Mouse (Mus musculus) left cerebral cortex, adult 18-20 months (tissue): Measurements from ENCODE around the gene Gm49368. TPM values are rescaled to one million over a fixed set of nuclear protein-coding genes. Genes with fewer than 3 reads are reported as not detected.

Source experiments
- DNase-seq, 2 experiments: peaks; one replicate each; pipeline ENCODE4 v3.0.0; 2021 to 2022; ENCODE audit warnings: low spot score in 2 of 2, mixed read lengths in 1 of 2
- total RNA-seq, 2 experiments: library from RNA; stranded (reverse); gene quantifications; 2 replicates each; pipeline ENCODE4 v1.2.3; 2021

Gm49368 gene
- total RNA-seq, 2 experiments from 2014 or later = not detected

DNA sequence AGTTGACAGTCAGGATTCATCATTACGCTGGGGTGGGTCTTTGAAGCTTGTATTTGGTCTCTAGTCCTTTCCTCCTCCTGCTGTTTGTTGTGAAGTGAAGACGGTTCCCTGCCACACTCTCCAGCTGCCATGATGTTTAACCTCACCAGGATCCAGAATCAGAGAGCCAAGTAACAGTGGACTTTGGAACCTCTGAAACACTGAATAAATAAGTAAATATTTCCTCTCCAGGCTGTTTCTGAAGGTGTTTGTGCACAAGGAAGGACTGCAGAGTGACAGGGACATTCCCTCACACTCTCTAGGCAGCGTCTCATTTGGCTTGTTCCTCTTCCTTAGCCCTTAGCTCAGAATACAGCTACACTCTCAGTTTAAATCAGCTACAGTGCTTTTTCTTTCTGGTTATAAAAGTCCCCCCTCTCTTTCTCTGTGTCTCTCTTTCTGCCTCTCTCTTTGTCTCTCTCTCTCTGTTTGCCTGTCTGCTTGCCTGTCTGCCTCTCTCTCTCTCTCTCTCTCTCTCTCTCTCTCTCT, 5.5 kb upstream of the Gm49368 start:
- DNase-seq = no peak

DNA sequence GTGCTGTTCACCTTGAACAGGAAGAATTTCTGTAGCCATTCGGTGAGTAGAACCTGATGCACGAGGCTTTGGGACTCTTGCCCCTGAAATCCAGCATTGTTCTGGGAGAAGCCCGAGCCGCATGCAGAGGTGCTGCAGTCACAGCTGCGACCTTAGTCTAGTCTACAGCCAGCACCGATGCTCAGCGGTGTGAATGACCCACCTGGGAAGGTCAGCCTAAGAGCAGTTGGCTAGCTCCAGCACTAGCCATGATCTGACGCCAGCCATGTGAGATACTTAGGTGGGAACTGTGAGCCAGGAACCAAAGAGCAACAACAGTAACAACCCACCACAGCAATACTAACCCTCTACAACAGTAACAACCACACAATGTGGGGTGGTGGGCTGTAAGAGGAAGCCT, 4.6 kb upstream of the Gm49368 start:
- DNase-seq = no peak

GRCm38 (mm10) chr7:128058576-128058975, 3.9 kb upstream of the Gm49368 start:
- DNase-seq = no peak

DNA sequence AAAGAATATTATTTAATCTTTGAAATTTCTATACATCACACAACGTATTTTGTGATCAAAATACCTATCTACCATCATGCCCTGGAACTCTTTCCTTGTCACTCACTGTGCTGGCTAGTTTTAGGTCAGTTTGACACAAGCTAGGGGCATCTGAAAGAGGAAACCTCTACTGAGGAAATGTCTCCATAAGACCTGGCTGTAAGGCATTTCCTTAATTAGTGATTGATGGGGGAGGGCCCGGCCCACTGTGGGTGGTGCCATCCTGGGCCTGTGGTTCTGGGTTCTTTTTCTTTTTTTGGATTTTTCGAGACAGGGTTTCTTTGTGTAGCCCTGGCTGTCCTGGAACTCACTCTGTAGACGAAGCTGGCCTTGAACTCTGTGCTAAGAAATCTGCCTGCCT, 3.4 kb upstream of the Gm49368 start:
- DNase-seq = no peak

GRCm38 (mm10) chr7:128063211-128063781, 813 bp downstream of the Gm49368 start:
- no peak for DNase-seq

GRCm38 (mm10) chr7:128065547-128065946, 3.1 kb downstream of the Gm49368 start:
- no peak for DNase-seq

- DNase-seq = no peak
These were observed 5.4 kb downstream of the Gm49368 start for GRCm38 (mm10) chr7:128067847-128068246.

DNA sequence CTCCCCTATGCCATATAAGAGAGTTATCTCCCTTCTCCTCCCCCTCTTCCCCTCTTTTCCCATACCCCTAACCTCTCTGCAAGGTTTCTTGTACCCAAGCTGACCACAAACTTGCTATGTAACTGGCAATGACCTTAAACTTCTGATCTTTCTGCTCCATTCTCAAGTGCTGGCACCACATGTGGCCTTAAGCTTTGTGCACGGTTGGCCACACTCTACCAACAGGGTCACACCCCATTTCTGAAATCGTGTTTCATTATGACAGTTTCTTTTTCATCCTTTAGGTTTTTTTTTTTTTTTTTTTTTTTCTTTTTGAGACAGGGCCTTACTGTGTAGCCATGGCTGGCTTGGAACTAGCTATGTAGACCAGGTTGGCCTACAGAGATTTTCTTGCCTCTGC, 7.4 kb downstream of the Gm49368 start:
- DNase-seq = no peak

GRCm38 (mm10) chr7:128071816-128072215, 9.3 kb downstream of the Gm49368 start:
- DNase-seq = no peak

GRCm38 (mm10) chr7:128080012-128080411, 17.5 kb downstream of the Gm49368 start:
- DNase-seq = no peak

- DNase-seq = no peak
These were observed 26.7 kb downstream of the Gm49368 start for GRCm38 (mm10) chr7:128089141-128089540.

DNA sequence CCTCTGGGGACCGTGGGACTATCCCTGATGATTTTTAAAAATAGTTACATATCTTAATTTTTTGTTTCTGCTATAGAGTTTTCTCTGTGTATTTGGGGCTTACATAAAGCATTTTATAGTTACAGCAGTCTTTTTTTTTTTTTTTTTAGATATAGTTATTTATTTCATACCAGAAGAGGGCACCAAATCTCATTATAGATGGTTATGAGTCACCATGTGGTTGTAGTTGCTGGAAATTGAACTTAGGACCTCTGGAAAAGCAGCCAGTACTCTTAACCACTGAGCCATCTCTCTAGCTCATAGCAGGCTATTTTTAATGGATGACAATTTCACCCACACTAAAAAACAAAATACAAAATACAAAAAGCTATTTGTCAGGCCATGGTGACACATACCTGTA, 35.7 kb downstream of the Gm49368 start:
- DNase-seq = no peak

DNA sequence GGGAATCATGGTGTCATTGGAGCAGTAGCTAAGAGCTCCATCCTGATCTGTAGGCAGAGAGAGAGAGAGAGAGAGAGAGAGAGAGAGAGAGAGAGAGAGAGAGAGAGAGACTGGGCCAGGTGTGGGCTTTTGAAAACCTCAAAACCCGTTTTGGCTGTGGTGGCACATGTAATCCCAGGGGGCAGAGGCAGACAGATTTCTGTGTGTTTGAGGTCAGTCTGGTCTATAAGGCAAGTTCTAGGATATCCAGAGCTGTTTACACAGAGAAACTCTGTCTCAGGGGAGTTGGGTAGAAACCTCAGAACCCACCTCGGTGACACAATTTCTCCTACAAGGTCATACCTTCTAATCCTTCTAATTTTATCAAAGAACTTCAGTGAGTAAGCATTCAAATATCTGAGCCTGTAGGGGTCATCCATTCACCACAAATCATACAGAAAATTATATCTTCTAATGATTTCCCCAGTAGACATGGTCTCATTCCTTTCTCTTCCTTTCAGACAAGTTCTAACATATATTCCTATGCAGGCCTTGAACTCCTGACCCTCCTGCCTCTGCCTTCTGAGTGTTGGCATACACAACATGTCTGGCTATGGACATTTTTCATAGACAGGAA, 38.4 kb downstream of the Gm49368 start:
- no peak for DNase-seq

GRCm38 (mm10) chr7:128105246-128105645, 42.8 kb downstream of the Gm49368 start:
- peak in 1 of 2 experiments; percentile 7 for DNase-seq

DNA sequence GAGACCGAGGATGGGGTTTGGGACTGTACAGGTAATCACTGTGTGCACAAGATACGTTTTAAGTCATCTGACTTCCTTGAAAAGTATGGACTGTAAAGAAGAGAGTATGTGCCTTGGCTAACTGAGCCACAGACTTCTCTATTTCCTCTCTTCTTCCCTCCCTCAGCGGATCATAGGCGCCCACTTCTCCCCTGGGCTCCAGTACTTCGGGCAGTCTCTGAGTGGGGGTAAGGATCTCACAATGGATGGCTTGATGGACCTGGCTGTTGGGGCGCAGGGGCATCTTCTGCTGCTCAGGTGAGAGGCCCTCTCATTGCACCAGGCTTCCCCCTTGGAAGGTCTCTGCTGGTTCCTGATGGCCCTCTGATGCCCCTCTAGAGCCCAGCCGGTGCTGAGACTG, 45.0 kb downstream of the Gm49368 start:
- DNase-seq = no peak

DNA sequence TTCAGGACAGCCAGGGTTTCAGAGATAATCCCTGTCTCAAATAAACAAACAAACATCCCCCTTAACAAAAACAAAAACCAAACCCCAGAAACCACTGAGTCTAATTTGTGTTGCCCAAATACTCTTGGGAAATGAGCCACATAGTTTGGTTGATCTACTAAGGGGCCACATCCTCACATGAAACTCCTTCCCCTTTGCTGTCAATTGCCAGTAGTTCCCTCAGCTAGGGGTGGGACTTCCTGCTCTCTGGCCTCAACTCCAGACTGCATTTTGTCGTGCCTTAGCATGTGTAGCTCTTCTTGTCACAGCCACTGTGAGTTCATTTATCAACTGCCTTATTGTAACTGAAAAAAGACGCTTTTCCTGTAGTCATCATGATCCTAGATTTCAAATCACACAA, 47.8 kb downstream of the Gm49368 start:
- no peak for DNase-seq

DNA sequence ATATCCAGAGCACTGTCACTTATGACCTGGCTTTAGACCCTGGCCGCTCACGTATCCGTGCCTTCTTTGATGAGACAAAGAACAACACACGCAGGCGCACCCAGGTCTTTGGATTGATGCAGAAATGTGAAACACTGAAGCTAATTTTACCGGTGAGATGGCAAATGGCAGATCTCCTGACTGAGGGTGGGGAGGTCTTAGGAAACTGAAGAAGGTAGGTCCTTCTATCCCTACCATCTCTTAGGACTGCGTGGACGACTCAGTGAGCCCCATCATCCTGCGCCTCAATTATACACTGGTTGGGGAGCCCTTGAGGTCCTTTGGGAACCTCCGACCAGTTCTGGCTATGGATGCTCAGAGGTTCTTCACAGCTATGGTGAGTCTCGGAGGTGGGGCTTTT, 49.6 kb downstream of the Gm49368 start:
- DNase-seq = no peak

DNA sequence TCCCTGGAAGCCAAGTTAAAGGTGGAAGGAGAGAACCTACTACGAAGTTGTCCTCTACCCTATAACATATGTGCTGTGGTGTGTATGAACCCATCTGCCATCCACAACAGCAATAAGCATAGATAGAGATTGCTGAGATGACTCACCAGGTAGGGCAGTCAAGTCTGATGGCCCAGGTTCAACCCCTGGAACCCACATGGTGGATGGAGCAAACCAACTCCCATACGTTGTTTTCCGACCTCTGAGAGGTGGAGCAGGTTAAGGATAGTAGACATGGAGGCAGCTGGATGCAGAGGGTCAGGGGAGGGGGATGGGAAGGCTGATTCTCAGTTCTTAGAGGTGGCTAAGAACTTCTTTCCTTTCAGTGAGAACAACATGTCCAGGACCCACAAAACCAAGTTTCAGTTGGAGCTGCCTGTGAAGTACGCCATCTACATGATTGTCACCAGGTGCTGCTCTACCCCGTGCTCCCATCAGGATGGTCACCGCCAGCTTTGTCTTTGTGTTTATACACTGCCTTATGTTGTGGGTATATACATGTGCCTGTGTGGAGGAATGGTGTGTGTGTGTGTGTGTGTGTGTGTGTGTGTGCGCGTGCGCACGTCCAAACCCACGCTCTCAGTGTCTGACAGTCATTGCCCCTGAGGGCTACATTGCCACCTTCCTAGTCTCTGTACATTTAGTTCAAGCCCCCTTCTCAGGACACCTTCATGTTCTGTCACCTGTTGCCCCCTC, 52.1 kb downstream of the Gm49368 start:
- DNase-seq = no peak

DNA sequence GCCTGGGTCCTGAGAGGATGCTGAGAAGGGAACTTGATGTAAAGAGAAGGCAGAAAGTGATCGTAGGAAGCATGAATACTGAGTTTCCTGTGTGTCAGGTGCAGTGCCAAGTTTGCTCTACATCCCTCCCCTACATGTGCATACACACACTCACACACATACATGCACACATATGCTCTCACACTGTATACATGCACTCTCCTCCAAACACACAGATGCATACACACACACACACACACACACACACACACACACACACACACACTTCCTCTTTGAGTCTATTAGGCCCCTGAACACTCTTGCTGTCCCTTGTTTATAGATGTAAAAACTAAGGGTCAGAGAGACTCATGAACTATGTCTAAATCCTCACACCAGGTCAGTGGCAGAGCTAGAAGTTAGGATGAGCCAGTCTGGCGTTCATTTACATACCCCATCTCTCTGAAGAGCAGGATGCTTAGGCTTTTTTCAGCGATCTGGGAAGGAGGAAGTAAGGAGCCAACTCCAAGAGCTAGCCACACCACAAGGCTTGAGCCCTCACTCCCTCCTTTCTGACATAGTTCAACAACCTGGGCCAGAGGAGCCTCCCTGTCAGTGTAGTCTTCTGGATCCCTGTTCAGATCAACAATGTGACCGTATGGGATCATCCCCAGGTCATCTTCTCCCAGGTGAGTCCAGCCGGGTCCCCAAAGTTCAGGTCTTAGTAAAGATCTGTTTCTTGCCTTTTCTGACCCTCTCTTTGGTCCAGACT, 52.9 kb downstream of the Gm49368 start:
- DNase-seq = no peak

DNA sequence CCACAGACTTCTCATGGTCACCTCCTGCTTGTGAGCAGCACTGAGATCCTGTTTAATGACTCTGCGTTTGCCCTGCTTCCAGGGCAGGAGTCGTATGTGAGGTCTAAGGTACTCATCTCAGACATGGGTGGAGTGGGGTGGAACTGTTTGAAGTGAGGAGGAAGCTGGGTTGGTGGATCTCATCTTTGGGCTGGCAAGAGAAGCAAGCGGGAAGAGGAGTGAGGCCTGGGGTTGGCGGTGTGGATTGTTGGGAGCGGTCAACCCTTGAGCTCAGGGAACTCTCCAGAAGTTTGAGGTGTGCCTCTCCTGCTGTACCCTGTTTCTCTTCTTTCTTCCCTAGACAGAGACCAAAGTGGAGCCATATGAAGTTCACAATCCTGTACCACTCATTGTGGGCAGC, 53.9 kb downstream of the Gm49368 start:
- DNase-seq = no peak

DNA sequence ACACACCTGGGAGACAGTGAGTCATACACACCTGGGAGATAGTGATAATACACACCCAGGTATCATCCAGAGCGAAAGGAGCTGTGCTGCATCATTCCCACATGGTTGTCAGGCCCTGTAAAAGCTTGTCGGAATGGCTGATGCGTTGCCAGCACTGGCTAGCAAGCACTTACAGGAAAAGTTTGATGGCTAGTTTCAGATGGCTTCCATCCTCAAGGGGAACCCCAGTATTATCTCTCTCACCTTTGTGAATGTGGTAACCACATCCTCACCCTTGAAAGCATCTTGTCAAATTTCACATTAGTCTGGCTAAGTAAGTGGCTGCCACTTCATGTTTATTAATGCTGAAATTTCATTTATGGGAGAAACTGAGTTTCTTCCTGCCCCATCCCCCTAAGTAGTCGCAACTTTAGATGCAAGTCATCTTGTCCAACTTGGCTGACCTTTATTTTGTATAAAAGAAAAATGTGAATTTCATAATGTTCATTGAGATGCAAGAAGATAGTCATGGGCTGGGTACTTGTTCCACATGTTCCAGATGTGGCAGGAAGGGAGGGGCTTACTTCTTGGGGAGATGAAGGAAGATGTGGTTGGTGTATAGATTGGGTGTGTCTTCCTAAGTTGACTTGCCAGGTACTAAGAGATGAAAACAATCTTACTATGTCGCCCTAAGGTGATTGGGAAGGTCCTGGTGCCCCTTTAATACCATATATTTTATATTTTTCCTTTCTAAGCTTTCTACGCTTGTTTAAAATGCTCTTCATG, 57.4 kb downstream of the Gm49368 start:
- DNase-seq = no peak
